Mouse (Mus musculus) common myeloid progenitor, adult 5-6 weeks (primary cell): ENCODE data around the gene Rad17. TPM values are rescaled to one million over a fixed set of nuclear protein-coding genes. Genes with fewer than 3 reads are reported as not detected.

ENCODE experiments used
- ATAC-seq: replicated peaks from 2 replicates; pipeline ENCODE4 v1.8.0; 2016; ENCODE audit warnings: low read depth, mild to moderate bottlenecking, moderate TSS enrichment, inconsistent platforms; ENCODE audit not compliant: poor library complexity, severe bottlenecking
- total RNA-seq: library from RNA; stranded (forward); fragments of 200-1000, 187-1606 nt; gene quantifications from 2 replicates; pipeline ENCODE4 v1.2.3, GENCODE M21; 2017

Rad17 gene
- total RNA-seq, 1 experiment from 2014 or later, result 46.3 TPM

DNA sequence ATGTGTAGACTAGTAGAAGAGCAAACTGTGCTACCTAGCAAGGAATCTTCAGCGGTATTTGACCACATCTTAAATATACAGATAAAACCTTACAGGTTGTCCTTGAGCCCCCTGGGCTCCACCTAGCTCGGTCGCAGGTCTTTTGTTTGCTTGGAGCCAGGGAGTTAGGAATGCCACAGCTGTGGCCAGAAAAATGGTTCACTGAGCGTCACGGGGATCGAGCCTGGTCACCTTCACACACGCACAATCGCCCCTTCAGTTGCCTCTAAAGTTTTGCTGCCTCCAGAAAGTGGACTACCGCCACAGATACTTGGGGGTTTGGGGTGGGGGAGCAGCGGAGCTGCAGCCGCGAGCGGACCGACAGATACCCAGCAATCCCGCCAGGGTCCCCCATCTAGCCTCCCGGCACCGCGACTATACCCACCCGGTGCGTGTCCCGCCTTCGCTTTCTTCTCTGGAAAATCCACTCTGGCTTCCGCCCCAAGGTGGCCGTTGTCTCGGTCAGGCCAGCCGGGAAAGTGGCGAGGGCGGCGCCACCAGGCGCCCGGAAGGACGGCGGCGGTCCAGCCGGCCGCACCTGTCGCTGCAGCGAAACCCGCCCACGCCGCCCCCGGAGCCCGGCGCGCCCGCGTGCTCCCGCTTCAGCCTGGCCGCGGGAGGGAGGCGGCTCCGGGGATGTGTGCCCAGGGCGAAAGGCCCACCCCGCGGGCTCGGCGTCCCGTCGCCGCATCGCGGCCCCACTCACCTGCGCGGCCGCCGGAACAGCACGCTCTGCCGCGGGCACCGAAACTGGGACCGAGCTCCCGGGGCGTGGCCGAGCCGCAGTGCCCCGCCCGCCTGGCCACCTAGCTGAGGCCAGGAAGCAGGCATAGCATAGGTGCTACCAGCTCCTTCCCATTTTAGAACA lies 34.4 kb downstream of the Rad17 start, which contains the start of gene Marveld2:
Gene Marveld2, minus strand, starts transcription at position 791 of the 907 bp plus-strand sequence.
- ATAC-seq, result peak; percentile 76

- no peak for ATAC-seq
Measured at GRCm38 (mm10) chr13:100612903-100613302, 37.9 kb downstream of the Rad17 start.

- ATAC-seq, result no peak
Measured at GRCm38 (mm10) chr13:100612251-100612650, 38.6 kb downstream of the Rad17 start.

- ATAC-seq, result no peak
Measured at GRCm38 (mm10) chr13:100611266-100611665, 39.6 kb downstream of the Rad17 start.

- ATAC-seq, result no peak
Measured at GRCm38 (mm10) chr13:100607756-100608155, 43.1 kb downstream of the Rad17 start.

DNA sequence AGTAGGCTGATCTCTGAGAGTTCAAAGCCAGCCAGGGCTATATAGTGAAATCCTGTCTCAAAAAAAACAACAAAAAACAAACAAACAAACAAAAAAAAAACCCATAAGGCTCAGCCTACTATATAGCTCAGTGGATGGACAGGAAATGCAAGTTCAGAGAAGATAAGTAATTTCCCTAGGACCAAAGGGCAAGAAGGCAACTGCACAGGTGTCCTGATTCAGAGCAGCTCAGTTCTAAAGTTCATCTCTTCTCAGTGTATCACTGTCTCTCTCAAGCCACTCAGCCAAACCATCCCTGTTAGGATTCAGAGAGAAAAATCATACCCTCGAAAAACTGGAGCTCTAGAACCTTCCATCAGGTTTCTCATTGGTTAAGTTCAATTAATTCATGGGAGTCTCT lies 45.0 kb downstream of the Rad17 start:
- ATAC-seq, result no peak

GRCm38 (mm10) chr13:100603738-100604095 lies 47.1 kb downstream of the Rad17 start:
- ATAC-seq, result no peak

DNA sequence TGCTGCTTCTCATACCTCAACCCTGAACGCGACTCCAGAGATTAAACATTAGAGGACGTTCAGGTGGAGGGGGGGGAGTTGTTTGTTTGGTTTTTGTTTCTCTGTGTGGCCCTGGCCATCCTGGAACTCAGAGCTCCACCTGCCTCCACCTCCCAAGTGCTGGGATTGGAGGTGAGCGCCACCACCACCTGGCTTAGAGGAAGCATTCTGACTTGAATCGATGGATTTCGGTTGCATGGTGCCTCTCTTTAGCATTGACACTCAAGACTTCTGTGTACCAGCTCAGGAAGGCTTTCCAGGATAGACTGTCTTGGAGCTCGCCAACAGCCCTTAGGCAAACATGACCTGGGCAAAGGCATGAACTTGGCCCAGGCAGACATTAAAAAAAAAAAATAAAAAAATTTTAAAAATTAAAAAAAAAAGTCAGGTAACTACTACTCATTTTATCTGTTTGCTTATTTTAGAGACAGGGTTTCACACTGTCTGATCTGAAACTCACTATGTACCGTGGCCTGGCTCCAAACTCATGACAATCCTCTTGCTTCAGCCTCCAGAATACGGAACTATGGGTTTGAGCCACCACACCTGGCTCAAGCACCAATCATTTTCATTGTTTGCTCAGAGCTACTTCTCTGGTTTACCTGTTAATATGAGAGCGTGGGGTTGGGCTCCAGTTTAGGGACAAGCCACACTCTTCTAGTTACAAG lies 47.7 kb downstream of the Rad17 start:
- ATAC-seq, result no peak

DNA sequence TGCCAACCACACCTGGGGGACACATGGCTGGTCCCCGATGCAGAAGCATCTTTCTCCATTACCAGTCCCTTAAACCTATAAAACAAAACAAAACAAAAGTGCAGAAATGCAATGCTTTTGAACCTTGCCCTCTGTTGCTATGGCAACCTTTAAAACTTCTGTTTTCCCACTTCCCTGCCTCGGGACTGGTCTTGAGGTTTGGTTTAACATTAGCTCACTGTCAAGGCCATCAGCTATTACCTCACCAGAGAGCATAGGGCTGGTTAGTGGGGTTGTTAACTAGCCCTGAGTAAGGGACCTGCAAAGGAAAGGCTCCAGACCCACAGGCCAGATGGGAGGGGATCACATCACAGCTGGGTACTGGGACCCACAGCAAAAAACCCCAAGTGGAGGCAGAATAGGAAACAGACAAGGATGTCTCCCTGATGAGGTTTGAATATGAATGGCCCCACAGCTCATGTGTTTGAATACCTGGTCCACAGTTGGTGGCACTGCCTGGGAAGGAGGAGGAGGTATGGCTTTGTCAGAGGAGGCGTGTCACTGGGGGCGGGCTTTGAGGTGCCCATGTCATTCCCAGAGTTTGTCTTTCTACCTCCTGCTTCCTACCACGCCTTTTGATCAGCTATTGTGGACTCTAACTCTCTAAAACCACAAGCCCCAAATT lies 48.5 kb downstream of the Rad17 start:
- peak; percentile 72 for ATAC-seq

DNA sequence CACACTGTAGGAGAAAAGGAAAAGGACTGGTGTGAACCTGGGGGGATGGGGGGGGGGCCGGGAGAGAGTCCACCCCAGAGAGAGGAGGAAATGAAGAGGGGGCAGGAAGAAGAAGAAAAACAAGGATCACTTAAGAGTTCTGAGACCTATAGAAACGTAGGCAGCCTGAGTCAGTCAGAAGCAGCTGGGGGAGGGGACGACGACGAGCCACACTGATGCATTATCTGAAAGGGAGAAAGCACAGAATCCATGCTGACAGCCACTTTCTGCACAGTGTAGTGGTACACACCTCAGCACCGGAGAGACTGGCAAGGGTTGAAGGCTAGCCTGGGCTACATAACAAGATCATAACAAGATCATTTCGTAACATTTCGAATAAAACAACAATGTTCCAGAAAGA lies 49.8 kb downstream of the Rad17 start:
- no peak for ATAC-seq

- no peak for ATAC-seq
Measured at GRCm38 (mm10) chr13:100600317-100600716, 50.5 kb downstream of the Rad17 start.

DNA sequence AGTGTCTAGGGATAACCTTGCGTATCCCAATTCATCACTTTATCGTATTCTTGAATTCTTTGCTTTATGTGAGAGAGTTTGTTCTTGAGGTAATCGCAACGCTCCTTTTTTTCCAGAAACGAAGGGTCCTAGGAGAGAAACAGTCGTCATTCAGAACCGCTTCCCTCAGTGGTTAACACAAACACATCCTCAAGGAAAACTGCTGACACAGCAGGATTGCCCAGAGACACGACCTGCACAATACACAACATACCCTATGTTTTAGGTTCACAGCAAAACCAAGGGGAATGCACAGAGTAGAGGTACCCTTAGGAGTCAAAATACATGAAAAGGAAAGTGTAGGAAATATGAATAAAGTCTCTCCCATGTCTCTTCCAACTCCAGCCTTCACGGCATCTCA lies 53.6 kb downstream of the Rad17 start:
- no peak for ATAC-seq

DNA sequence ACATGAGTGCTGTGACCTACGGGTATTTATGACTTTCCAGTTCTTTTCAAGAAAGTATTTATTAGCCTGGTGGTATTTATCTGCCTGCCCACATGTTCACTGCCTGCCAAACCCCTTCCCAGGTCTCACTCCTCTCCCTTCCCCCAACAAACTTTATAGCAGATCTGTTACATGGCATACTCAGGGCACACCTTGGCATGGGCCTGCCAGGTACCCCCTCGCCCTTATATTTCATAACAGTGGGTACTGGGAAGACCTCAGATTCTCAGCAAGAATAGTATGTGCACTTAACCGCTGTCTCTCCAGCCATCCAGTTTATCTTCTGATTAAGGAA lies 55.3 kb downstream of the Rad17 start:
- no peak for ATAC-seq

GRCm38 (mm10) chr13:100594838-100595551 lies 55.9 kb downstream of the Rad17 start:
- ATAC-seq, result no peak

GRCm38 (mm10) chr13:100594041-100594792 lies 56.6 kb downstream of the Rad17 start:
- ATAC-seq, result peak; percentile 93

- 0 out of 2 replicates have a peak, but pooled peaks have one; percentile 45 for ATAC-seq
Measured at GRCm38 (mm10) chr13:100588646-100589045, 62.2 kb downstream of the Rad17 start.

- ATAC-seq, result no peak
Measured at GRCm38 (mm10) chr13:100582144-100582543, 68.7 kb downstream of the Rad17 start.

GRCm38 (mm10) chr13:100581701-100582100 lies 69.2 kb downstream of the Rad17 start:
- no peak for ATAC-seq

- ATAC-seq, result no peak
Measured at GRCm38 (mm10) chr13:100579951-100580350, 70.9 kb downstream of the Rad17 start.
